Mouse (Mus musculus): Measurements from ENCODE around the gene Scn2a. TPM values are rescaled to one million over a fixed set of nuclear protein-coding genes. Genes with fewer than 3 reads are reported as not detected.
A peak's percentile ranks its signal among the peaks of the same experiment; 100 is the strongest.

Scn2a gene
- 44.2 and 45.7 TPM in 2 replicates for polyA plus RNA-seq (2015; fragmentation: Nextera tagmentation; extraction: Ambion mirVana)

GRCm38 (mm10) chr2:65620556-65621166 is at the start of gene Scn2a:
TSS of gene Scn2a (plus strand) at chr2:65620771.
- ATAC-seq (ENCODE audit: low FRiP score, low read depth): peak; percentile 43
- 29% methylated on average over 9 of the region's 9 CpGs for WGBS
- peak within 1 kb of the TSS; percentile 85 for H3K27ac ChIP-seq (replicated peaks)
- no peaks in the 10 kb centered on the region for H3K9me3 ChIP-seq
- peak within 1 kb of the TSS; percentile 52 for H3K4me2 ChIP-seq
- no peaks in the 10 kb centered on the region for H3K27me3 ChIP-seq
- peak within 1 kb of the TSS; percentile 42 for H3K4me3 ChIP-seq
- no peaks in the 10 kb centered on the region for H3K36me3 ChIP-seq
- peak within 1 kb of the TSS; percentile 34 for H3K9ac ChIP-seq
- peaks cover 8% of the 10 kb centered on the region; the same call in 1 of the 2 replicates for H3K4me1 ChIP-seq (replicated peaks)

GRCm38 (mm10) chr2:65587679-65588078 is 32.9 kb upstream of the Scn2a start:
- H3K4me2 ChIP-seq: no peak overlapping the region
- WGBS: 85% methylated on average over 5 of the region's 5 CpGs
- no peaks in the 10 kb centered on the region for H3K4me1 ChIP-seq (replicated peaks)
- ATAC-seq (ENCODE audit: low FRiP score, low read depth): no peak
- no peaks in the 10 kb centered on the region for H3K9me3 ChIP-seq
- no peak overlapping the region for H3K4me3 ChIP-seq
- no peak overlapping the region for H3K9ac ChIP-seq
- no peak overlapping the region for H3K27ac ChIP-seq (replicated peaks)
- no peaks in the 10 kb centered on the region for H3K36me3 ChIP-seq
- no peaks in the 10 kb centered on the region for H3K27me3 ChIP-seq

GRCm38 (mm10) chr2:65607813-65608212 is 12.8 kb upstream of the Scn2a start:
- Histone ChIP-seq H3K4me1 (replicated peaks) (no peaks in the 10 kb centered on the region), H3K9me3 (no peaks in the 10 kb centered on the region), H3K4me3 (no peak overlapping the region), H3K4me2 (no peak overlapping the region), H3K9ac (no peak overlapping the region), H3K27ac (replicated peaks) (no peak overlapping the region), H3K36me3 (no peaks in the 10 kb centered on the region), H3K27me3 (no peaks in the 10 kb centered on the region)
- no peak for ATAC-seq (ENCODE audit: low FRiP score, low read depth)

GRCm38 (mm10) chr2:65611887-65612286 is 8.7 kb upstream of the Scn2a start:
- no peaks in the 10 kb centered on the region for H3K27me3 ChIP-seq
- H3K4me2 ChIP-seq: no peak overlapping the region
- no peak overlapping the region for H3K4me3 ChIP-seq
- H3K36me3 ChIP-seq: no peaks in the 10 kb centered on the region
- no peaks in the 10 kb centered on the region for H3K4me1 ChIP-seq (replicated peaks)
- no peaks in the 10 kb centered on the region for H3K9me3 ChIP-seq
- no peak for ATAC-seq (ENCODE audit: low FRiP score, low read depth)
- WGBS: 86% methylated on average over 4 of the region's 4 CpGs
- no peak overlapping the region for H3K9ac ChIP-seq
- no peak overlapping the region for H3K27ac ChIP-seq (replicated peaks)

GRCm38 (mm10) chr2:65619781-65620180 is 790 bp upstream of the Scn2a start:
- no peak for ATAC-seq (ENCODE audit: low FRiP score, low read depth)
- no peaks in the 10 kb centered on the region for H3K27me3 ChIP-seq
- H3K4me2 ChIP-seq: no peak overlapping the region
- no peaks in the 10 kb centered on the region for H3K9me3 ChIP-seq
- 28% methylated on average over 5 of the region's 5 CpGs for WGBS
- H3K27ac ChIP-seq (replicated peaks): no peak overlapping the region
- no peak overlapping the region for H3K9ac ChIP-seq
- H3K36me3 ChIP-seq: no peaks in the 10 kb centered on the region
- H3K4me3 ChIP-seq: no peak overlapping the region
- H3K4me1 ChIP-seq (replicated peaks): peaks cover 8% of the 10 kb centered on the region; the same call in 1 of the 2 replicates

- ATAC-seq (ENCODE audit: low FRiP score, low read depth): peak; percentile 72
- WGBS: 18% methylated on average over 5 of the region's 5 CpGs
- H3K4me3 ChIP-seq: peak overlapping the region; percentile 42
- peak overlapping the region; percentile 85 for H3K27ac ChIP-seq (replicated peaks)
- H3K27me3 ChIP-seq: no peaks in the 10 kb centered on the region
- no peaks in the 10 kb centered on the region for H3K9me3 ChIP-seq
- H3K36me3 ChIP-seq: no peaks in the 10 kb centered on the region
- peak overlapping the region; percentile 52 for H3K4me2 ChIP-seq
- H3K4me1 ChIP-seq (replicated peaks): peaks cover 8% of the 10 kb centered on the region; the same call in 1 of the 2 replicates
- peak overlapping the region; percentile 34 for H3K9ac ChIP-seq
Observed at GRCm38 (mm10) chr2:65621254-65621653, 683 bp downstream of the Scn2a start.

- peak overlapping the region; percentile 52 for H3K4me2 ChIP-seq
- no peak for ATAC-seq (ENCODE audit: low FRiP score, low read depth)
- H3K9me3 ChIP-seq: no peaks in the 10 kb centered on the region
- H3K9ac ChIP-seq: peak overlapping the region; percentile 33; the same call in 1 of the 2 replicates
- H3K27ac ChIP-seq (replicated peaks): peak overlapping the region; percentile 85
- H3K36me3 ChIP-seq: no peaks in the 10 kb centered on the region
- H3K4me3 ChIP-seq: peak overlapping the region; percentile 42
- H3K27me3 ChIP-seq: no peaks in the 10 kb centered on the region
- H3K4me1 ChIP-seq (replicated peaks): peaks cover 8% of the 10 kb centered on the region; the same call in 1 of the 2 replicates
- 67% methylated on average over 5 of the region's 5 CpGs for WGBS
Observed at GRCm38 (mm10) chr2:65621838-65622237, 1.3 kb downstream of the Scn2a start.

GRCm38 (mm10) chr2:65652636-65653035 is 32.1 kb downstream of the Scn2a start:
- no peaks in the 10 kb centered on the region for H3K36me3 ChIP-seq
- H3K4me1 ChIP-seq (replicated peaks): no peaks in the 10 kb centered on the region
- H3K9me3 ChIP-seq: no peaks in the 10 kb centered on the region
- H3K27me3 ChIP-seq: no peaks in the 10 kb centered on the region
- no peak overlapping the region for H3K27ac ChIP-seq (replicated peaks)
- no peak overlapping the region for H3K4me2 ChIP-seq
- no peak overlapping the region for H3K4me3 ChIP-seq
- 87% methylated on average over 7 of the region's 7 CpGs for WGBS
- ATAC-seq (ENCODE audit: low FRiP score, low read depth): no peak
- H3K9ac ChIP-seq: no peak overlapping the region

GRCm38 (mm10) chr2:65657031-65657430 is 36.5 kb downstream of the Scn2a start:
- WGBS: 83% methylated on average over 4 of the region's 4 CpGs
- ATAC-seq (ENCODE audit: low FRiP score, low read depth): no peak
- no peaks in the 10 kb centered on the region for H3K9me3 ChIP-seq
- no peak overlapping the region for H3K9ac ChIP-seq
- H3K27ac ChIP-seq (replicated peaks): no peak overlapping the region
- no peaks in the 10 kb centered on the region for H3K27me3 ChIP-seq
- no peaks in the 10 kb centered on the region for H3K4me1 ChIP-seq (replicated peaks)
- H3K4me2 ChIP-seq: no peak overlapping the region
- H3K36me3 ChIP-seq: no peaks in the 10 kb centered on the region
- no peak overlapping the region for H3K4me3 ChIP-seq

- Histone ChIP-seq H3K9me3 (no peaks in the 10 kb centered on the region), H3K27me3 (no peaks in the 10 kb centered on the region), H3K4me2 (no peak overlapping the region), H3K4me1 (replicated peaks) (no peaks in the 10 kb centered on the region), H3K36me3 (no peaks in the 10 kb centered on the region), H3K9ac (no peak overlapping the region), H3K4me3 (no peak overlapping the region), H3K27ac (replicated peaks) (no peak overlapping the region)
- ATAC-seq (ENCODE audit: low FRiP score, low read depth): no peak
- WGBS: 74% methylated on average over 8 of the region's 8 CpGs
Observed at GRCm38 (mm10) chr2:65658430-65658829, 37.9 kb downstream of the Scn2a start.

GRCm38 (mm10) chr2:65663892-65664291 is 43.3 kb downstream of the Scn2a start:
- Histone ChIP-seq H3K4me2 (no peak overlapping the region), H3K27ac (replicated peaks) (no peak overlapping the region), H3K36me3 (no peaks in the 10 kb centered on the region), H3K9me3 (no peaks in the 10 kb centered on the region), H3K9ac (no peak overlapping the region), H3K4me1 (replicated peaks) (peaks cover 6% of the 10 kb centered on the region; the same call in 1 of the 2 replicates), H3K4me3 (no peak overlapping the region), H3K27me3 (no peaks in the 10 kb centered on the region)
- ATAC-seq (ENCODE audit: low FRiP score, low read depth): no peak

GRCm38 (mm10) chr2:65664481-65664880 is 43.9 kb downstream of the Scn2a start:
- H3K4me3 ChIP-seq: no peak overlapping the region

GRCm38 (mm10) chr2:65665180-65665579 is 44.6 kb downstream of the Scn2a start:
- Histone ChIP-seq H3K4me2 (no peak overlapping the region), H3K27me3 (no peaks in the 10 kb centered on the region), H3K27ac (replicated peaks) (no peak overlapping the region), H3K4me1 (replicated peaks) (peaks cover 15% of the 10 kb centered on the region), H3K9ac (no peak overlapping the region), H3K36me3 (no peaks in the 10 kb centered on the region), H3K9me3 (no peaks in the 10 kb centered on the region), H3K4me3 (no peak overlapping the region)
- ATAC-seq (ENCODE audit: low FRiP score, low read depth): no peak
- WGBS: 25% methylated on average over 4 of the region's 4 CpGs

More at GRCm38 (mm10) chr2:65664481-65664880, 43.9 kb downstream of the Scn2a start:
- no peaks in the 10 kb centered on the region for H3K27me3 ChIP-seq
- peaks cover 9% of the 10 kb centered on the region for H3K4me1 ChIP-seq (replicated peaks)
- 21% methylated on average over 1 of the region's 1 CpGs for WGBS
- H3K9me3 ChIP-seq: no peaks in the 10 kb centered on the region
- ATAC-seq (ENCODE audit: low FRiP score, low read depth): no peak
- H3K4me2 ChIP-seq: no peak overlapping the region
- no peaks in the 10 kb centered on the region for H3K36me3 ChIP-seq
- H3K27ac ChIP-seq (replicated peaks): no peak overlapping the region
- H3K9ac ChIP-seq: no peak overlapping the region
